Mouse (Mus musculus) heart, adult 18-20 months (tissue): Measurements from ENCODE around the gene Ctrc. TPM values are rescaled to one million over a fixed set of nuclear protein-coding genes. Genes with fewer than 3 reads are reported as not detected.

ENCODE experiments used
- DNase-seq, 2 experiments: peaks; one replicate each; pipeline ENCODE4 v3.0.0; 2021 to 2022; ENCODE audit warnings: mixed read lengths in 1 of 2
- total RNA-seq, 2 experiments: library from RNA; stranded (reverse); gene quantifications; 2 replicates each; pipeline ENCODE4 v1.2.3; 2021

The Ctrc gene
- total RNA-seq, 2 experiments from 2014 or later, result not detected

DNA sequence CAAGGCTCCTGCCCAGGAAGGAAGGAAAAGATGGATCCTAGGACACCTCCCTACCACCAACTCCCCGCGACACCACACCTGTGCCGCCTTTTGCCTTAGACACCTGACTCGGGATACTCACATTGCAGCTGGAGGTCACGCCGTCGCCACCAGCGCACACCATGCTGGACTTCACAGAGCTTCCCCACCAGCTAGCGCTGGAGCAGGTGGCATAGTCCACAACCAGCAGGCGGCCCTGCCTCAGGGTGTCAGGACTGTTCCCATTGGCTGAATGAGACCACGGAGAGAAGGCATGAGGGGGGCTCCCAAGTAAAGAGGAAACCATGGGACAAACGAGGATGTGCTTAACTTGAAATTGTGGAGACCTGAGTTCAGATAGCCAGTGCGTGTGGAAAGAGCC is 27.3 kb downstream of the Ctrc start:
- no peak for DNase-seq

- no peak for DNase-seq
Observed at GRCm38 (mm10) chr4:141817706-141818105, 28.5 kb downstream of the Ctrc start.

DNA sequence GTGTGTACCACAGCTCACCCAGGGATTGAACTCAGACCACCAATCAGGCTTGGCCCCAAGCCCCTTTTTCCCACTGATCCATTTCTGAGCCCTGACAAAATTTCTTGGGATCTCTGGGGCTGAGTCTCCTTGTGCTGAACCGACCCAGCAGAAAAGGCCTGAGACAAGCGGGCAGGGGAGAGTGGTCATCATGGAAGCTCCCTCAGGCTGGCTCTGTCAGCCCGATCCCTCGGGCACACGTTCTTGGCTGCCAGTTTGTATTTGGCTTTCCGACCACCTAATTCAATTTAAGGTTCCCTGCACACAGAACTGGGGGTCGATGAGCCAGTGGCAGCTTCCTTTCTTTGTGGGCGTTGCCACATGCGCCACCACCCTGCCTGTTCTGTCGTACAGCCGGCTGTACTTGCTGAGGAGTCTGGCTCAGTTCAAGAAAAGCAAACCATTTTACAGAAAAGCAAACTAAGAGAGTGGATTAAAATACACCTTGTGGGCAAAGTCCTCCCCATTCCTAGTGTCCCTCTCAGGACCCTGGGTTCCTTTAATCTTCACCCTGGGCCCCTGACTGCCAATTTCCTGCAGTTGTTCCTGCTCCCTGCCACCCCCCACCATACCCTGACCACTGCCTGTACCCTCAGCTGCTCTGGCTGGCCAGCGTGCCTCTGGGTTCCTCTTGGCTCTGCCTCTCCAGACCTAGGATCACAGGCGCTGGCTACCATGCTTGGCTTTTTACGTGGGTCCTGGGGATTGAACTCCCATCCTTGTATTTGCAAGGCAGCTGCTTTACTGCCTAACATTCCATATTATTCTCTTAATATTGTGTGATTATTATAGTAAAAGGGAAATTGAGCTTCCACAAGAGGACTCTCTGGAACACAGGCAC is 29.1 kb downstream of the Ctrc start:
- no peak for DNase-seq

GRCm38 (mm10) chr4:141816267-141816666 is 29.9 kb downstream of the Ctrc start:
- no peak for DNase-seq

GRCm38 (mm10) chr4:141811375-141811774 is 34.8 kb downstream of the Ctrc start:
- no peak for DNase-seq

GRCm38 (mm10) chr4:141810975-141811374 is 35.2 kb downstream of the Ctrc start:
- DNase-seq, result no peak

DNA sequence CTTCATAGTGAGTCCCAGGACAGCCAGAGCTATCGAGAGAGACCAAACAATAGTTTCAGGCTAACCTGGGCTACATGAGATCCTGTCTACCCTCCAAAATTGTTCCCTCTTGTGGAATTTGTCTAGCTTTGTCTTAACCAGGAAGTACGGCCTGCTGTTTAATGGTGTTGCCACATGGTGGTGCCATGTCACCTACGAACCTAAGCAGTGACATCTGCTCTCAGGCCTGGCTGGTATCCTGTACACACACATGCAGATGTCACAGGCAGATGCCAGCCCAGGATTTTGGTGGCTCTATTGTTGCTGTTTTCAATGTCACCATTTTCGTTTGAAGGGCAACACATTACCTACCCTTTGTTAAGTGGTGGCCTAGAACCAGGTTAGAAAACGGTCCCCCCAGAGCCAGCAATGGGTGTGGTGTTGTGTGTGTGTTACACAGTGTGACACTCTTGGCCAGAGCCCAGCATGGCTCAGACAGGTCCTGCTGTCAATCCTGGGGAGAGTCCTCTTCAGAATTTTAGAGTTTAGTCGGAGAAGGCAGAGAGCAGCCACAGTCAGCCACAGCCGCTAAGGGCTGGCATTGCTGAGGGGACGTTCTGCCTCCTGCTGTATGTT is 36.2 kb downstream of the Ctrc start:
- DNase-seq, result no peak

DNA sequence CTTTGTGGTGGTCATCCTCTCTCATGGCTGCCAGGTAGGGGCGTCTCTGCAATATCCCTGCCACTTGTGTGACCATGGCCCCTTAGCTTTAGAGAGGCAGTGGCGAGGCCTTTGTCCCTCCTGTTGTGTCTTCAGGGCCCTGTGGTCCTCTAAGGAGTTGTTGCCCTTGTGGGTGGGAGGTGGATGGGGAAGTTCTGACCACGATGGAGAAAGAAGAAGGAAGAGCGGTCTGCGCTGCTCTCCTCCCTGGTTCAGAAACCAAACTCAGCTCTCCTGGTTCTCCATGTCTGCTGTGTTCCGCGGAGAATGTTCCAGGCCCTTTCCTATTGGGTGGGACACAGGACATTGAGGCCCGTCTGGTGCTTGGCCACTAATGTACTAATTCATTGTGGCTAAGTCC is 40.3 kb downstream of the Ctrc start:
- DNase-seq, result no peak

DNA sequence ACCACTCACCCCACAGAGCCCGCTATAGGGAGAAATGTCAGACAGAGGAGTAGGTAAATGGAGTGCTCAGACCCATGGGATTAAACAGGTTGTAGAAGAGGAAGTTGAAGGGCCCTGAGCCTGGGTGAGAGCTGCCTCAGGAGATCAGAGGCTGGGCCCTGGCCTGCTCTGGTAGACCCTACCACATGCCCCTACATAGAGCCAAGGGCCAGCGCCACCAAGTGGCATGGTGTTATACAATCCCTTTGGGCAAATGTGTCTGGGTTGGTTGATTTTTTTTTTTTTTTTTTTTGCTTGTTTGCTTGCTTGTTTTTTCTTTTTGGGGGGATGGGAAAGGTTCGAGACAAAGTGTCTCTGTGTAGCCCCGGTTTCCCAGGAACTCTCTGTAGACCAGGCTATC is 42.1 kb downstream of the Ctrc start:
- DNase-seq, result no peak

DNA sequence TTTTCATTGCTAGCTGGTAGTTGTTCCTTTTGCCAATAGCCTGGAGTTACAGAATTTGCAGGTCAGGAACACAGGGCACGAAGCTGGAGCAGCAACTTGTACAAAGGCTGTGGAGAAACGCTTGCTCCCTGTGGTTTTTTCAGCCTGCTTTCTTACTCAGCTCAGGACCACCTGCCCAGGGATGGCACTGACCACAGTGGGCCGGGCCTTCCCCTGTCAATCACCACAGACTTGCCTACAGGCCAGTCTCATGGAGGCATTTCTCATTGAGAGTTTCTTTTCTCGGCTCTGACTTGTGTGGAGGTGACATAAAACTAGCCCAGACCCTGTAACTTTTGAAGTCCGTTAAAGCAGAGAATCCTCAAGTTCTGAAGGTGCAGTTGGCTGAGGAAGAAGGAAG is 48.6 kb downstream of the Ctrc start:
- DNase-seq, result no peak

DNA sequence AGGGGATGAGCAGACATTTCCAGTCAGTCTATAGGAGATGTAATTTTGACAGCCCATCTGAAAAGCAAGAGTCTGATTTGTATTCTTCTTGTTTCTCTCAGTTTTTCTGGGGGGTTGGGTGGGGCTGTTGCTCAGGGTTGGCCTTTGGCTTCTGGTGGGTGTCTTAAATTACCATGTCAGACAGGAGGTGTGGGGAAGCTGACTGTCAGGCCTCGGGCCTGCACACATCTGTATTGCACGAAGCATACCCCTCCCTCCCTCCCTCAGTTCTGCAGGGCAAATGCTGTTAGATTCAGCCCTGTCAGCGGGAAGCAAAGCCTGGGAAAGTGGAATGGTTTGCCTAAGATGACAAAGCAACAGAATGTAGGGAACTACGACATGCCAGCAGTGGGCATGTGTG is 49.2 kb downstream of the Ctrc start:
- DNase-seq, result no peak

GRCm38 (mm10) chr4:141796356-141796755 is 49.8 kb downstream of the Ctrc start:
- no peak for DNase-seq

- no peak for DNase-seq
Observed at GRCm38 (mm10) chr4:141794152-141794535, 52.0 kb downstream of the Ctrc start.

DNA sequence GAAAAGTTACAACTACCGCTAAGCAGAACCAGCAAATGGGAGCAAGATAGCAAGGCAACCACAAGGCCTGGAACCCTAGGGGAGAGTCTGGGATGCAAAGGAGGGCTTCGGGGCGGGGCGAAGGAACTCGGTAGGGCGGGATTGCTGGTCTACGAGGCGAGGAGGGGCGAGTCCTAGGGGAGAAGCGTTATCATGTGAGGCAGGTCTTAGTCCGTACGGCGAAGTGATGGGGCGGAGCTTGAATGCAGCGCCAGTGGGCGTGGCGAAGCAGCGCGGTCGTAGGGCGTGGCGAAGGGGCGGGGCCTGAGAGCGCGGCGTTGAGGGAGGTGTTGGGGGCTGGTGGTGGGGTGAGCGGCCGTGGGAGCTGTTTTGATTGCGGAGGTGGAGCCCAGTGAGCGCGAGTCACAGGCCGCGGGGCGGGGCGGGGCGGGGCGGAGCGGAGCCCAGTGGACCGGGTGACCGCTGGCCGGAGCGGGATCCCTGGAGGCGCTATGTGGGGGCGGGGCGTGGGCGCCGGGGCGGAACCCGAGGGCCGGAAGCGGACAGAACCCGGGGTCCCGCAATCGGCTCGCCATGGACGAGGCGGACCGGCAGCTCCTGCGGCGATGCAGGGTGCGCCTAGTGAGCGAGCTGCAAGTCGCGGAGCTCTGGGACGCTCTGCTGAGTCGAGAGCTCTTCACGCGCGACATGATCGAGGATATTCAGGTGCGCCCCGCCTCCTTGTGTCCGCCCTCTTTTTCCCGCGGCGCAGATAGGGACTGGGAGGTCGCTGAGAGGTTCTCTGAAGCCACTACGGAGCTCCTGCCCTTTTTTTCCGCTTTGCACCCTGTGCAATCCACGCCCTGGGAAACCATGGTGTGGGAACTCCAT is 52.6 kb downstream of the Ctrc start, which contains the start of gene Casp9:
Gene Casp9, plus strand, starts transcription at position 331 of the 870 bp plus-strand sequence.
- DNase-seq, result peak; percentile 99

DNA sequence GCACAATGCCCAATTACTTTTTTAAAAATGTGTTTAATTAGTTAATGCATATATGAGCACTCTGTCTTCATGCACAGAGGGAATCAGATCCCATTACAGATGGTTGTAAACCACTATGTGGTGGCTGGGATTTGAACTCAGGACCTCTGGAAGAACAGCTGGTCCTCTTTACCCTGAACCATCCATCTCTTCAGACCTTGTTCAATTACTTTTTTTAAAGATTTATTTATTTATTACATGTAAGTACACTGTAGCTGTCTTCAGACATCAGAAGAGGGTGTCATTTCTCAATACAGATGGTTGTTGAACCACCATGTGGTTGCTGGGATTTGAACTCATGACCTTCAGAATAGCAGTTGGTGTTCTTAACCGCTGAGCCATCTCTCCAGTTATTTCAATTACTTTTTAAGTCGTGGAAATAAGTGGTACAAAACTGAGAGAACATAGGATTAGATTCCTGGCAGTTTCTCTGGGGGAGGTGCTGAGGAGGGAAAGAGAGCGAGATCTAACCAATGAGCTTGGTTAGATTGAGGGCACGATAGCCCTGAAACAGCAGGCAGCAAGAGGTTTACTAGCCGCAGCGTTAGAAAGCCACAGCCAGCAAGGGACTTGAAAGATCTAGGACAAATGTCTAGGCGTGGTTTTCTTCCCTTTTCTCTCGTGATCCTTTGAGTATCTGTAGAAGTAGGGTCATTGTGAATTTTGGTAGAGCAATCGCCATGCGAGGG is 53.4 kb downstream of the Ctrc start:
- no peak for DNase-seq

- no peak for DNase-seq
Observed at GRCm38 (mm10) chr4:141791951-141792350, 54.2 kb downstream of the Ctrc start.

DNA sequence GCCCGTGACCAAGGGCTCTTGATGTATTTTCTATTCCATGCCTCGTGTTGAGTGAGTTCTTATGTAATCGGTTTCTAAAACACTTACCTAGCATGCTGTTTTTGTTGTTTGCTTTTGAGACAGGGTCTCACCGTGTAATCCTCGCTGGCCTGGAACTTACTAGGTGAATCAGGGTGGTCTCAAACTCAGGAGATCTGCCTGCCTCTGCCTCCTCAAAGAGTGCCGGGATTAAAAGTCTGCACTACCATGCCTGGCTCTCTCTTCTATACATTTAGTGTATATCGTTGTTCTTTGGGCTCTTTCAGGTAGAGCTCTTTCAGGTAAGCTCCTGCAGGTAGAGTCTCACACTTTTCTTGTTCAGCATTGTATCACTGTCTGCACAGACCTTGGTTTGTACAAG is 54.7 kb downstream of the Ctrc start:
- DNase-seq, result no peak

- peak; percentile 97 to 98 for DNase-seq
Observed at GRCm38 (mm10) chr4:141790524-141790990, 55.6 kb downstream of the Ctrc start, which contains the start of gene Dnajc16. Gene Dnajc16 (minus strand): TSS chr4:141790931.

DNA sequence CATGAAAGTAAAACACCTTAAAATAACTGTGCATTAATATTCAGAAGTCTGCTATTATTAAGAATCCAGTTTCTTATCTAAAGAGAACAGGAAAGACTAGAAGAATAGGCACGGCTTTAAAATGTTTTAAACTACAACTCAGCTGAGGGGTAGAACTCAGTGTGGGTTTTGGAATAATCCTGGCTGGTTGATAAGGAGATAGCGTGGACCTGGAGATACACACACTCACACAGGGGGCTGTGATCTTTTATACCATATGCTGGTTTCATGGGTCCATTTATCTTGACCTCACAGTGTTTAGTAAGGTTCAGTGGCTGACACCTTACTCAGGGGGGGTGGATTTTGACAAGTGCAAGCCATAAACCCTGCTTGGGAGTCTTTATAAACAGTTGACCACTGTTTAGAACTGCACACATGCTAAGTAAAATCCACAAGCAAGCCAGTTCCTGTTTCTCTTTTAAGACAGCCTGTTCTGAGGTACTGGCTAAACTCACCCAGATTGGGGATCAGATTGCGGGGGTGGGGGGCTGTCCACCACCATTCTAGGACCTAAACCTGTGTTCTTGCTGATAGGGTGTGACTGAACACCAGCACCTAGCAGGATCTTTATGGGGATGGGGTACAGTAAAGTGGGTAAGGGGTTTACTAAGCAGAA is 56.5 kb downstream of the Ctrc start:
- no peak for DNase-seq

DNA sequence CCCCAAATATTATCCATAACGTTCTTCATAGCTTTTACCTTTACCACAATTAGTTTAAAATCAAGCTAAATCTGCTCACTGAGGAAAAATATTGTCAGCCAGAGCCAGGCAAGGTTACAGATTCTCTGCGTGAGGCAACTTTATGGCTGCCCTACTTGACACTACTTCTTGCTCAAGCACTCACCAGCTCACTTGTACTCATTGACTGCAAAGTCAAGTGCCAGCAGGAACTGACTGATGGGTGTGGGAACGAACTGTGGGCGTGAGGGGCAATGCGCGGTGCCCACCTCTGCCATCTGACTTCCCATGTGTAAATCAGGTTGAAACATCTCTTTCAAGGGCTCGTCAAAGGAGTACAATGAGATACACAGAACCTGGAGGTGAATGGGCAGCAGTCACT is 58.7 kb downstream of the Ctrc start:
- DNase-seq, result no peak

DNA sequence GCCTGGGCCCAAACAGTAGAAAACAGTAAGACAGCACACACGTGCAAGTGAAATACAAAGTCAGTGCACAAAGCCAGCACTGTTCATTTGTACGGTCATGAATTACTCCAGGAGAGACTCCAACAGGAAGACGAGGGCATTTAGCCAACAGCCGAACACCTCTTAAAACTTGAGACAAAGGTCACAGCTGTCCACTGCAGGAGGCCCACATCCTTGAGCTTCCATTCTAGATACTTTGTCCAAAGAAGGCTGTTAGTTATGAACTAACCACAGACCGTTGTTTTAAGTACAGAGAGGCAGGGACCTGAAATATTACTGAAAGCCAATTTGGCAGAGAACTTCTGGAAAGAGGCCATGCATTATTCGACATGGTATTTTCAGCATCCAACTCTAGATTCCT is 59.1 kb downstream of the Ctrc start:
- no peak for DNase-seq
